Mouse (Mus musculus): ENCODE data around the gene Srd5a2. TPM values are rescaled to one million over a fixed set of nuclear protein-coding genes. Genes with fewer than 3 reads are reported as not detected.

The Srd5a2 gene
- polyA plus RNA-seq, 1 experiment from 2014 or later = not detected

DNA sequence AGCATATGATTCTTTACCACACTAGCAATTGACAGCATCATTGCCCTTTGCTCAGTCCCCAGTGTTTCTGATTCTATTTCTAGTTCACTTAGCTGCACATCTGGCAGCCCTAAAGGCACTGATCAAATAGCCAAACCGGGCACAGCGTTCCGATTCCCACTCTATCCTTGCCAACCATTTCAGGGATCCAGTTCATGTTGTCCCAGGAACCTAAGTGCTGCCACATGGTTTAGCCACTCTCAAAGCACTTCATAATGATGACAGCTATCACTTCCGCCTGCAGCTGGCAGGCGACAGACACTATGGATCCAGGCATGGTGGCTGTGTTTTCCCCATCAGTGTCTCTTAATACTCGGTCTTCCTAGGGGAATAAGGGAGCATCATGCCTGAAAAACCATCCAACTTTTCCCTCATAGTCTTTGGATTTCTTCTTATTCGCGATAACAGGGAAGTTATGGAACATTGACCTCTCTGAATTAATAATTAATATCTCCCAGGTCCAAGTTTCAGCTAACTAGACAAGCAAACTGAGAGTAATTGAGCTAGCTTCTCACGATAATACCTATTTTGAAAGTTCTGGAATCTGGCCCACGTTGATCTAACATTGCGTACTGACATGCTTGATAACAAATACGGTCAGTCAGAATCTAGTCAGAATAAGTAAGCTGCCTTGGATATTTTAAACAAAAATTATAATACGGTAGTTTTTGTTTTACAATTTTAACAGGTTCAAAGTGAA, 51.6 kb downstream of the Srd5a2 start:
- peak; percentile 49; the same call in 1 of the 2 replicates for ATAC-seq (replicated peaks; ENCODE audit: extremely low read depth, insufficient read depth, low FRiP score)

DNA sequence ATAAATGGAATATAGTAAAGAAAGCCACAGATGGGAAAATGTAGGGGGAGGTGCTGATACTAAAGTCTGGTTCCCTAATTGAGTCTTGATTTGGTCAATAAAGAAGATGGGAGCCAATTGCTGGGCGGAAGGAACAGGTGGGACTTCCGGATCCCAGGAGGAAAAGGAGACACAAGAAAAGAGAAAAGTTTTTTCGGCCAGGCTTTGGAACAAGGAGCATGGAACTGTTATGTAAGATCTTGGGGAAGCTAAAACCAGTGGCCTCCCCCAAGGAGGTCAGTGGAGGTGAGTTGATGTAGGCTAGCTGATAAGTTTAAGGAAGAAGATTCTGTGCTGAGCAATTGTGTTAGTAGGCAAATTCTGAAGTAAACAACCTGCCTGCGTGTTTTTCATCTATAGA, 56.5 kb downstream of the Srd5a2 start:
- Histone ChIP-seq H3K27ac (ENCODE audit: low read length) (no peak overlapping the region), H3K27me3 (ENCODE audit: control insufficient read depth, insufficient read depth, low read length) (no peaks in the 10 kb centered on the region), H3K4me2 (ENCODE audit: low read depth, low read length) (no peak overlapping the region), H3K4me3 (ENCODE audit: low read length) (no peak overlapping the region), H3K4me1 (ENCODE audit: control insufficient read depth, insufficient read depth, low read length) (peaks cover 6% of the 10 kb centered on the region; the same call in 1 of the 2 replicates), H3K9me3 (replicated peaks; ENCODE audit: control insufficient read depth, low read length) (no peaks in the 10 kb centered on the region), H3K9ac (ENCODE audit: low read length) (no peak overlapping the region), H3K36me3 (ENCODE audit: control insufficient read depth, insufficient read depth) (no peaks in the 10 kb centered on the region)
- 83% methylated on average over 4 of the region's 4 CpGs for WGBS
- no peak for ATAC-seq (replicated peaks; ENCODE audit: extremely low read depth, insufficient read depth, low FRiP score)

More for the DNA sequence above, 51.6 kb downstream of the Srd5a2 start:
- no peak overlapping the region for H3K4me3 ChIP-seq (ENCODE audit: low read length)
- 61% methylated on average over 13 of the region's 13 CpGs for WGBS
- 0 out of 2 replicates have a peak overlapping the region, but pooled peaks have one; percentile 25 for H3K27ac ChIP-seq (ENCODE audit: low read length)
- no peak overlapping the region for H3K9ac ChIP-seq (ENCODE audit: low read length)
- peaks cover 6% of the 10 kb centered on the region; the same call in 1 of the 2 replicates for H3K4me1 ChIP-seq (ENCODE audit: control insufficient read depth, insufficient read depth, low read length)
- peak overlapping the region; percentile 1; the same call in 1 of the 2 replicates for H3K4me2 ChIP-seq (ENCODE audit: low read depth, low read length)
- no peaks in the 10 kb centered on the region for H3K9me3 ChIP-seq (replicated peaks; ENCODE audit: control insufficient read depth, low read length)
- H3K27me3 ChIP-seq (ENCODE audit: control insufficient read depth, insufficient read depth, low read length) = no peaks in the 10 kb centered on the region
- no peaks in the 10 kb centered on the region for H3K36me3 ChIP-seq (ENCODE audit: control insufficient read depth, insufficient read depth)

DNA sequence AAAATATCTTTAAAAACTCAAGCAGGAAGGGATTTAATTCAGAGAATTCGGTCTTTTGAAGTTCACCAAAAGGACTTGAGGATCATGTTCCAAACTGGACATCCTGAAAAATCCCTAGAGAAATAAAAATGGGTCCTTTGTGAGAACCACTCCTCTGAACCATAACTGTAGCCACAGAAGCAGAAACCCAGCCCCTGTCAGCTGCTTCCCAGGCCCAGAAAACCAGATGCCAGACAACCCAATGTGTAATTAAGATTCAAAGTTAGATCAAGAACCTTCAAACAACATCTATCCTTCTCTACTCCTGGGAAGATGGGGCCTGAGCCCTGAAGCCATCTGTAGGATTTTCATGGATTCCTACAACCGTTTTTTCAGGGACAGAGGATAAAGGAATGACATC, 61.1 kb downstream of the Srd5a2 start:
- Histone ChIP-seq H3K36me3 (ENCODE audit: control insufficient read depth, insufficient read depth) (no peaks in the 10 kb centered on the region), H3K4me1 (ENCODE audit: control insufficient read depth, insufficient read depth, low read length) (no peaks in the 10 kb centered on the region), H3K9ac (ENCODE audit: low read length) (no peak overlapping the region), H3K4me2 (ENCODE audit: low read depth, low read length) (no peak overlapping the region), H3K4me3 (ENCODE audit: low read length) (no peak overlapping the region), H3K27me3 (ENCODE audit: control insufficient read depth, insufficient read depth, low read length) (no peaks in the 10 kb centered on the region), H3K27ac (ENCODE audit: low read length) (no peak overlapping the region), H3K9me3 (replicated peaks; ENCODE audit: control insufficient read depth, low read length) (no peaks in the 10 kb centered on the region)
- no peak for ATAC-seq (replicated peaks; ENCODE audit: extremely low read depth, insufficient read depth, low FRiP score)
- WGBS = 76% methylated on average over 2 of the region's 2 CpGs

DNA sequence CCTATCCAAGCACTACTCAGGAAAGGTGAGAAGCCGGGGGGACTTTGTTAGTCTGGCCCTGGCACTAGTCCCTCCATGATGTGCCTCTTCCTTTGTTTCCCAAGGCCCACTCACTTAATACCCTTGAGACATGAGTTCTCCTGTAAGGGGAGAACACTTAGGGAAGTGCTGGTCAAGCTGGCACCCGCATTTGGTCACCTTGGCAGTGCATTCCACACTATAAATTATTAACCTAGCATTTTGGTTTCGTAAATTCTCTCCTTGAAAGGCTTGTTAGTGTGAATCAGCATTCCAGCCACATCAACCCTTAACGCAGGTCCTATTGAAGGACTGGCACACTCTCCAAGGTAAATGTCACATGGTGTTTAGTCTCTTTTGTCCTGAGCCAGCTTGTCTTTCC, 61.8 kb downstream of the Srd5a2 start:
- Histone ChIP-seq H3K36me3 (ENCODE audit: control insufficient read depth, insufficient read depth) (no peaks in the 10 kb centered on the region), H3K27me3 (ENCODE audit: control insufficient read depth, insufficient read depth, low read length) (no peaks in the 10 kb centered on the region), H3K9ac (ENCODE audit: low read length) (no peak overlapping the region), H3K27ac (ENCODE audit: low read length) (no peak overlapping the region), H3K4me2 (ENCODE audit: low read depth, low read length) (no peak overlapping the region), H3K4me3 (ENCODE audit: low read length) (no peak overlapping the region), H3K4me1 (ENCODE audit: control insufficient read depth, insufficient read depth, low read length) (no peaks in the 10 kb centered on the region), H3K9me3 (replicated peaks; ENCODE audit: control insufficient read depth, low read length) (no peaks in the 10 kb centered on the region)
- WGBS = 83% methylated on average over 4 of the region's 4 CpGs
- ATAC-seq (replicated peaks; ENCODE audit: extremely low read depth, insufficient read depth, low FRiP score) = no peak

DNA sequence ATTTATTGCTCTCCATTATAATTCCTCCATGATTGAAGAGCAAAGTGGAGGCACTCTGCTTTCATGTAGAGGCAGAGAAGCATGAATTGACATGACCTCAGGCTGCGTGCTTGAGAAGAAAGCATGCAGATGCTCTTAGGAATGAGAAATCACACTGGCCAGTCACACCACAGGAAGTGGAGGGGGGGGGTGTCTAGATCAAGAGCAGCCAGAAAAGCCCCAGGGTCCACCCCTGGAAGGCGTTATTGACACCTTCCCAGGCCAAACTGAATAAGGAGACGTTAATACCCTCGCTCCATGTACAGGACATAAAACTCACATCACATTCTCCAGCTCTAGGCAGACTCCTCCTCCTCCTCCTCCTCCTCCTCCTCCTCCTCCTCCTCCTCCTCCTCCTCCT, 63.2 kb downstream of the Srd5a2 start:
- ATAC-seq (replicated peaks; ENCODE audit: extremely low read depth, insufficient read depth, low FRiP score) = no peak
- no peaks in the 10 kb centered on the region for H3K9me3 ChIP-seq (replicated peaks; ENCODE audit: control insufficient read depth, low read length)
- 9% methylated on average over 4 of the region's 4 CpGs for WGBS

DNA sequence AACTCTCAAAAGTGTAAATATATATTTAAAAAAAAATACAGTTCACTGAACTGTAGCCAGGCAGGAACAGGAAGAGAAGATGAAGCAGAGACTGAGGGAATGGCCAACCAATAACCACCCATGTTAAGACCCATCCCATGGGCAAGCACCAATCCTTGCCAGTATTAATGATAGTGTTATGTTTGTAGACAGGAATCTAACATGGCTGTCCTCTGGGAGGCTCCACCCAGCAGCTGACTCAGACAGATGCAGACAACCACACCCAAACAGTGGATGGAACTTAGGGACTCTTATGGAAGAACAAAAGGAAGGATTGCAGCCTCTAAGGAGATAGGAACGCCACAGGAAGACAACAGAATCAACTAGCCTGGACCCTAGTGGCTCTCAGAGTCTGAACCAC, 64.8 kb downstream of the Srd5a2 start:
- Histone ChIP-seq H3K4me2 (ENCODE audit: low read depth, low read length) (no peak overlapping the region), H3K4me1 (ENCODE audit: control insufficient read depth, insufficient read depth, low read length) (no peaks in the 10 kb centered on the region)
- ATAC-seq (replicated peaks; ENCODE audit: extremely low read depth, insufficient read depth, low FRiP score) = no peak

More for the DNA sequence above, 63.2 kb downstream of the Srd5a2 start:
- H3K4me2 ChIP-seq (ENCODE audit: low read depth, low read length) = no peak overlapping the region
- H3K27ac ChIP-seq (ENCODE audit: low read length) = no peak overlapping the region
- H3K27me3 ChIP-seq (ENCODE audit: control insufficient read depth, insufficient read depth, low read length) = no peaks in the 10 kb centered on the region
- no peak overlapping the region for H3K9ac ChIP-seq (ENCODE audit: low read length)
- no peaks in the 10 kb centered on the region for H3K36me3 ChIP-seq (ENCODE audit: control insufficient read depth, insufficient read depth)
- H3K4me1 ChIP-seq (ENCODE audit: control insufficient read depth, insufficient read depth, low read length) = no peaks in the 10 kb centered on the region
- no peak overlapping the region for H3K4me3 ChIP-seq (ENCODE audit: low read length)

DNA sequence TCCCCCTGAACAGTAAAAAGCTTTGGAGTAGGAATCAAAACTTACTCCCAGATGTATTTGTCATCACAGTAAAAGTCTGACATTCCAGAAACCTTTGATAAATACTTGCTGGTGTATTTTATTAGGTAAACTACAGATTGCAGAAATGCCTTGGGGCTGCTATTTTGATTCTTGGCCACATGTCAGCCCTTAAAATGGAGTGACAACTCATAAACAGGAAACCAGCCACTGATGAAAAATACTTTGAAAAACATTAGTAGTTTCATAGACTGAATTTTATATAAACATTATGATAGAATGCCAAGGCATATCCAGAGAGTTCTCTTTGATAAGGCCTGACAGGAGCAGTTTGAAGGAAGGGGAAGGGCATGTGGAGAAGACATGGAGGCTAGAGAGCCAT, 71.7 kb downstream of the Srd5a2 start:
- ATAC-seq (replicated peaks; ENCODE audit: extremely low read depth, insufficient read depth, low FRiP score) = no peak
- H3K4me1 ChIP-seq (ENCODE audit: control insufficient read depth, insufficient read depth, low read length) = no peaks in the 10 kb centered on the region

More for the DNA sequence above, 64.8 kb downstream of the Srd5a2 start:
- Histone ChIP-seq H3K9ac (ENCODE audit: low read length) (no peak overlapping the region), H3K4me3 (ENCODE audit: low read length) (no peak overlapping the region), H3K27me3 (ENCODE audit: control insufficient read depth, insufficient read depth, low read length) (no peaks in the 10 kb centered on the region), H3K27ac (ENCODE audit: low read length) (no peak overlapping the region), H3K9me3 (replicated peaks; ENCODE audit: control insufficient read depth, low read length) (no peaks in the 10 kb centered on the region), H3K36me3 (ENCODE audit: control insufficient read depth, insufficient read depth) (no peaks in the 10 kb centered on the region)
- WGBS = 77% methylated on average over 1 of the region's 1 CpGs

DNA sequence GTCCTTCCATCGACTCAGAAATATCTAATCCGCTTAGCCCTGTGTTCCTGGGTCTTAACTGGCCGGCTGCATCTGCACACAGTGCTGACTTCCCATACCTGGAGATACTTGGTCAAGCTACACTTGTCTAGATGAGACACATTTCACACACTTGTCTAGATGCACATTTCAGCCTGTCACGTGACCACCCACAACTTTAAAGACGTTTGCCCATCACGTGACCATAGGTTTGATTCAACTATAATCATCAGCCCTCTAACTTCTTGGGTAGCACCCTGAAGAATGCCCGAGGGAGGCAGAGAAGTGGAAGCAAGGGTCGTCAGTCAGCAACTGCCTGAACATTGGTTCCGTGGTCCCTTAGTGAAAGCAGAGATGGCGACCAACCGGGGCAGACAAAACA, 75.1 kb downstream of the Srd5a2 start:
- Histone ChIP-seq H3K4me1 (ENCODE audit: control insufficient read depth, insufficient read depth, low read length) (peaks cover 7% of the 10 kb centered on the region), H3K9me3 (replicated peaks; ENCODE audit: control insufficient read depth, low read length) (no peaks in the 10 kb centered on the region), H3K27me3 (ENCODE audit: control insufficient read depth, insufficient read depth, low read length) (no peaks in the 10 kb centered on the region), H3K27ac (ENCODE audit: low read length) (no peak overlapping the region), H3K9ac (ENCODE audit: low read length) (no peak overlapping the region), H3K4me3 (ENCODE audit: low read length) (no peak overlapping the region), H3K36me3 (ENCODE audit: control insufficient read depth, insufficient read depth) (no peaks in the 10 kb centered on the region), H3K4me2 (ENCODE audit: low read depth, low read length) (no peak overlapping the region)
- WGBS = 82% methylated on average over 11 of the region's 11 CpGs
- no peak for ATAC-seq (replicated peaks; ENCODE audit: extremely low read depth, insufficient read depth, low FRiP score)

More for the DNA sequence above, 71.7 kb downstream of the Srd5a2 start:
- Histone ChIP-seq H3K4me3 (ENCODE audit: low read length) (no peak overlapping the region), H3K9ac (ENCODE audit: low read length) (no peak overlapping the region), H3K36me3 (ENCODE audit: control insufficient read depth, insufficient read depth) (no peaks in the 10 kb centered on the region), H3K4me2 (ENCODE audit: low read depth, low read length) (no peak overlapping the region), H3K27ac (ENCODE audit: low read length) (no peak overlapping the region), H3K9me3 (replicated peaks; ENCODE audit: control insufficient read depth, low read length) (no peaks in the 10 kb centered on the region), H3K27me3 (ENCODE audit: control insufficient read depth, insufficient read depth, low read length) (no peaks in the 10 kb centered on the region)

DNA sequence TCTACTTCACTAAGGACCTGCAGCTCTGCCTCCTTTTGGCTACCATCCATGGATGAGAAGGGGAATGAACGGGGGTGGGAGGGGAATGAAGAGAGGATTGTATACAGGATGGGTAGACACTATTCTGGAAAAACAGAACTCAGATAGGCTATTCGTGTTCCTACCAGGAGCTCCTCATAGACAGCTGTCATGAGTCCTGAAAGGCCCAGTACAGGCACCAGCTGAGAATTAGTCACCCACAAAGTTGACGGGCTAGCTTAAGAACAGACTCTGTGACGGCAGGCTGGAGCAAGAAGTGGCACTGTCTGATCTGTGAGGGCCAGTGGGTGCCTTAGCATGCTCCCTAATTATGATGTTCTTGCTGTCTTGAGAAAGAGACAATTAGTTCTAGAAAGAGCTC, 76.4 kb downstream of the Srd5a2 start:
- no peak overlapping the region for H3K4me2 ChIP-seq (ENCODE audit: low read depth, low read length)
- H3K4me1 ChIP-seq (ENCODE audit: control insufficient read depth, insufficient read depth, low read length) = peaks cover 7% of the 10 kb centered on the region
- H3K36me3 ChIP-seq (ENCODE audit: control insufficient read depth, insufficient read depth) = no peaks in the 10 kb centered on the region
- no peak for ATAC-seq (replicated peaks; ENCODE audit: extremely low read depth, insufficient read depth, low FRiP score)
- H3K9me3 ChIP-seq (replicated peaks; ENCODE audit: control insufficient read depth, low read length) = no peaks in the 10 kb centered on the region
- 75% methylated on average over 4 of the region's 4 CpGs for WGBS
- no peaks in the 10 kb centered on the region for H3K27me3 ChIP-seq (ENCODE audit: control insufficient read depth, insufficient read depth, low read length)
- H3K9ac ChIP-seq (ENCODE audit: low read length) = no peak overlapping the region
- no peak overlapping the region for H3K4me3 ChIP-seq (ENCODE audit: low read length)
- no peak overlapping the region for H3K27ac ChIP-seq (ENCODE audit: low read length)
